Mouse (Mus musculus) G1E (cell line): ENCODE measurements at regions not wholly inside any gene's neighbourhood (a gene's known extent, or its start where the extent isn't known, plus 50 kb on each side); places are given as distances from the start of the nearest gene placed in this dataset.

Experiments used
- ATAC-seq: 2 replicates; pipeline ENCODE4 v1.8.0; 2016; ENCODE audit warnings: mild to moderate bottlenecking; ENCODE audit not compliant: insufficient number of reproducible peaks, poor library complexity, low FRiP score, severe bottlenecking; ENCODE audit errors: extremely low read depth
- DNase-seq: peaks from one replicate; pipeline ENCODE4 v3.0.0; 2012; ENCODE audit warnings: low spot score
- H3K27me3 ChIP-seq: 2 replicates; pipeline ENCODE4 v1.6.1; 2012; ENCODE audit warnings: mild to moderate bottlenecking, low read length, inconsistent platforms; ENCODE audit not compliant: insufficient read depth
- H3K36me3 ChIP-seq: replicated peaks from 2 replicates; pipeline ENCODE3; 2012; ENCODE audit warnings: mild to moderate bottlenecking, inconsistent platforms
- H3K4me1 ChIP-seq: 2 replicates; pipeline ENCODE4 v1.6.1; 2012; ENCODE audit warnings: low read depth, low read length, inconsistent platforms, mixed read lengths; ENCODE audit not compliant: insufficient read depth
- H3K4me3 ChIP-seq: 2 replicates; pipeline ENCODE4 v1.5.1; 2012; ENCODE audit warnings: low read depth, mild to moderate bottlenecking, inconsistent platforms, low read length, moderate library complexity, mixed read lengths
- H3K9me3 ChIP-seq: replicated peaks from 2 replicates; pipeline ENCODE4 v1.6.1; 2012; ENCODE audit warnings: inconsistent platforms
- CTCF ChIP-seq: IDR thresholded peaks from 2 replicates; pipeline ENCODE4 v1.5.1; 2012; ENCODE audit warnings: low read depth, low read length, inconsistent platforms, mixed read lengths
- GATA1 ChIP-seq: IDR thresholded peaks from 2 replicates; pipeline ENCODE4 v1.6.1; 2012; ENCODE audit warnings: borderline replicate concordance, low read length, inconsistent platforms, mixed read lengths
- GATA2 ChIP-seq: IDR thresholded peaks from 2 replicates; pipeline ENCODE4 v1.6.1; 2012; ENCODE audit warnings: low read depth, low read length, inconsistent platforms, borderline replicate concordance
- POLR2AphosphoS5 ChIP-seq: IDR thresholded peaks from 2 replicates; pipeline ENCODE4 v1.6.1; 2012; ENCODE audit warnings: low read depth, low read length, inconsistent platforms; ENCODE audit not compliant: insufficient replicate concordance
- TAL1 ChIP-seq: conservative IDR thresholded peaks from 2 replicates; pipeline ENCODE4 v1.6.1; 2012; ENCODE audit warnings: low read depth, low read length, inconsistent platforms, mixed read lengths

- ATAC-seq: no peak
- no peaks in the 10 kb centered on the region for H3K4me1 ChIP-seq
- no peak for TF ChIP-seq POLR2AphosphoS5
- TF ChIP-seq GATA2: no peak
- no peak for TF ChIP-seq TAL1
- no peak for TF ChIP-seq GATA1
- no peaks in the 10 kb centered on the region for H3K27me3 ChIP-seq
- no peak overlapping the region for H3K4me3 ChIP-seq
- H3K9me3 ChIP-seq: peaks cover 74% of the 10 kb centered on the region
- no peak for DNase-seq
- H3K36me3 ChIP-seq: no peaks in the 10 kb centered on the region
These were observed 386.5 kb downstream of the Rps24 start for GRCm38 (mm10) chr14:24873406-24873805.

- DNase-seq: no peak
These were observed 387.7 kb downstream of the Rps24 start for GRCm38 (mm10) chr14:24874426-24875155.

GRCm38 (mm10) chr14:24875156-24875545 lies 388.2 kb downstream of the Rps24 start:
- no peaks in the 10 kb centered on the region for H3K27me3 ChIP-seq
- peaks cover 61% of the 10 kb centered on the region for H3K9me3 ChIP-seq
- no peaks in the 10 kb centered on the region for H3K4me1 ChIP-seq
- DNase-seq: no peak
- ATAC-seq: no peak
- no peak overlapping the region for H3K4me3 ChIP-seq
- no peak for TF ChIP-seq TAL1
- no peak for TF ChIP-seq POLR2AphosphoS5
- TF ChIP-seq GATA1: no peak
- no peak for TF ChIP-seq CTCF
- TF ChIP-seq GATA2: no peak
- H3K36me3 ChIP-seq: no peaks in the 10 kb centered on the region

More at GRCm38 (mm10) chr14:24874426-24875155, 387.7 kb downstream of the Rps24 start:
- no peak for ATAC-seq
- TF ChIP-seq GATA1 (no peak), GATA2 (no peak), POLR2AphosphoS5 (no peak), TAL1 (no peak), CTCF (no peak)
- Histone ChIP-seq H3K4me1 (no peaks in the 10 kb centered on the region), H3K9me3 (peaks cover 67% of the 10 kb centered on the region), H3K36me3 (no peaks in the 10 kb centered on the region), H3K4me3 (no peak overlapping the region), H3K27me3 (no peaks in the 10 kb centered on the region)

- no peak for TF ChIP-seq GATA1
- no peak for TF ChIP-seq TAL1
- no peak for TF ChIP-seq POLR2AphosphoS5
- TF ChIP-seq GATA2: no peak
- no peak for TF ChIP-seq CTCF
- DNase-seq (no peak), ATAC-seq (no peak)
- no peak overlapping the region for H3K4me3 ChIP-seq
- no peaks in the 10 kb centered on the region for H3K27me3 ChIP-seq
- no peaks in the 10 kb centered on the region for H3K36me3 ChIP-seq
- peaks cover 58% of the 10 kb centered on the region for H3K9me3 ChIP-seq
- no peaks in the 10 kb centered on the region for H3K4me1 ChIP-seq
These were observed 389.0 kb downstream of the Rps24 start for GRCm38 (mm10) chr14:24875934-24876333.

- H3K9me3 ChIP-seq: peaks cover 53% of the 10 kb centered on the region
- ATAC-seq: no peak
- DNase-seq: no peak
- TF ChIP-seq GATA1: no peak
- TF ChIP-seq POLR2AphosphoS5: no peak
- no peak for TF ChIP-seq CTCF
- TF ChIP-seq GATA2: no peak
- TF ChIP-seq TAL1: no peak
- H3K4me3 ChIP-seq: no peak overlapping the region
- no peaks in the 10 kb centered on the region for H3K27me3 ChIP-seq
- H3K36me3 ChIP-seq: no peaks in the 10 kb centered on the region
- no peaks in the 10 kb centered on the region for H3K4me1 ChIP-seq
These were observed 389.6 kb downstream of the Rps24 start for GRCm38 (mm10) chr14:24876508-24876907.

- Histone ChIP-seq H3K9me3 (peaks cover 42% of the 10 kb centered on the region), H3K4me3 (no peak overlapping the region), H3K4me1 (no peaks in the 10 kb centered on the region), H3K36me3 (no peaks in the 10 kb centered on the region), H3K27me3 (no peaks in the 10 kb centered on the region)
- DNase-seq (no peak), ATAC-seq (no peak)
- no peak for TF ChIP-seq TAL1
- TF ChIP-seq CTCF: no peak
These were observed 390.9 kb downstream of the Rps24 start for GRCm38 (mm10) chr14:24877853-24878252.
